Mouse (Mus musculus) midbrain, postnatal 0 days (tissue): ENCODE measurements around the gene Camta1. TPM values are rescaled to one million over a fixed set of nuclear protein-coding genes. Genes with fewer than 3 reads are reported as not detected.

ENCODE experiments used
- ATAC-seq: fragments of 200-750 bp; cut with Nextera tagmentation; 2 replicates; pipeline ENCODE4 v1.8.0; 2017; ENCODE audit warnings: moderate number of reproducible peaks, mild to moderate bottlenecking, moderate TSS enrichment, moderate library complexity; ENCODE audit not compliant: low FRiP score
- DNase-seq: peaks from one replicate; pipeline ENCODE4 v3.0.0-alpha.2; 2015; ENCODE audit warnings: low spot score
- H3K27ac ChIP-seq: fragments of 300-500 bp; sonication (generic); 2 replicates; pipeline ENCODE4 v1.5.1; 2014; ENCODE audit warnings: low read depth, mild to moderate bottlenecking, low read length, mixed read lengths
- H3K27me3 ChIP-seq: fragments of 300-500 bp; sonication (generic); 2 replicates; pipeline ENCODE4 v1.6.1; 2014; ENCODE audit warnings: low read length, control low read depth, mixed read lengths; ENCODE audit not compliant: insufficient read depth
- H3K36me3 ChIP-seq: fragments of 300-500 bp; sonication (generic); 2 replicates; pipeline ENCODE4 v1.6.1; 2014; ENCODE audit warnings: low read length, control low read depth, mixed read lengths; ENCODE audit not compliant: insufficient read depth
- H3K4me1 ChIP-seq: fragments of 300-500 bp; sonication (generic); 2 replicates; pipeline ENCODE4 v1.6.1; 2014; ENCODE audit warnings: mild to moderate bottlenecking, control low read depth, antibody characterized with exemption, low read length, mixed read lengths; ENCODE audit not compliant: insufficient read depth
- H3K4me2 ChIP-seq: fragments of 300-500 bp; sonication (generic); 2 replicates; pipeline ENCODE4 v1.6.1; 2014; ENCODE audit warnings: low read depth, mild to moderate bottlenecking, low read length, mixed read lengths; ENCODE audit not compliant: poor library complexity, severe bottlenecking
- H3K4me3 ChIP-seq: fragments of 300-500 bp; sonication (generic); 2 replicates; pipeline ENCODE4 v1.5.1; 2014; ENCODE audit warnings: low read depth, mild to moderate bottlenecking, low read length, moderate library complexity
- H3K9ac ChIP-seq: fragments of 300-500 bp; sonication (generic); replicated peaks from 2 replicates; pipeline ENCODE4 v1.6.1; 2014; ENCODE audit warnings: mild to moderate bottlenecking, low read length, moderate library complexity, mixed read lengths; ENCODE audit not compliant: poor library complexity, severe bottlenecking
- H3K9me3 ChIP-seq: fragments of 300-500 bp; sonication (generic); 2 replicates; pipeline ENCODE4 v1.6.1; 2016; ENCODE audit warnings: low read length, control low read depth
- CTCF ChIP-seq: IDR thresholded peaks from 2 replicates; pipeline ENCODE4 v1.5.1; 2016; ENCODE audit warnings: antibody characterized with exemption, mild to moderate bottlenecking
- WGBS: fragments of 180-500 bp; shearing (Covaris S2); extraction: QIAGEN DNeasy Blood & Tissue Kit; methylation state at CpG from one replicate; pipeline ENCODE4 v1.1.7; 2014; 5-methylcytosine and 5-hydroxymethylcytosine counted together
- polyA plus RNA-seq: library from polyadenylated mRNA; unstranded; fragments of >200 nt; fragmentation: Nextera tagmentation; extraction: Ambion mirVana; gene quantifications from 2 replicates; pipeline ENCODE4 v1.2.1, GENCODE M21; 2015
- total RNA-seq: library from RNA; depleted of rRNA; stranded (reverse); fragments of >200 nt; gene quantifications from 2 replicates; pipeline ENCODE4 v1.2.3, GENCODE M21; 2014; rRNA removed

The Camta1 gene
- total and polyA plus RNA-seq, 2 experiments from 2014 or later: 140 to 153 TPM

DNA sequence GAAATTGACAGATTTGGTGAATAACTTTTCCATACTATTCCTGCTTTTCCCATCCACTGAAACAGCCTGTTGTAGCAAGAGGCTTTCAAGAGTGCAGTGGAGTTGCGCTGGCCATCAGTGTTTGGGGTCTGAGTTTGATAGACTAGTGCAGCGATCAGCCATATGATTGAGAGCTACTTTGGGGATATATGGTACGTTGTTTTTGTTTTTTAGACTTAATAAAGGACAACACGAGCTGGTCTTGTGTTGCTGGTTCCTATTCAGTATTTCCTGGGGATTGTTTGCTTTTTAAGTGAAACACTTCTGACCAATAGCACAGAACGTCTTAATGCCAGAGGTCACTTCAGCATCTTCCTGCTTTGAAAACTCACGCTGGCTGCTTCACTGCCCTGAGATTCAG lies 993.5 kb downstream of the Camta1 start:
- Histone ChIP-seq H3K27me3 (no peaks in the 10 kb centered on the region), H3K4me3 (no peak overlapping the region), H3K9ac (no peak overlapping the region), H3K4me2 (no peak overlapping the region), H3K36me3 (peaks cover 15% of the 10 kb centered on the region), H3K9me3 (no peaks in the 10 kb centered on the region), H3K27ac (no peak overlapping the region), H3K4me1 (peaks cover 4% of the 10 kb centered on the region; the same call in 1 of the 2 replicates)
- no peak for DNase-seq
- 88% methylated on average over 6 of the region's 6 CpGs for WGBS
- no peak for ATAC-seq
- no peak for TF ChIP-seq CTCF

Other genes with a start within 250 kb of the Camta1 start
- 83.2 and 88.5 TPM in 2 replicates for gene Dnajc11, start 71.8 kb upstream of the Camta1 start, total RNA-seq
- gene Dnajc11, start 71.8 kb upstream of the Camta1 start, polyA plus RNA-seq: 73.7 and 75.9 TPM in 2 replicates
- 13.8 and 21.1 TPM in 2 replicates for gene Thap3, start 127.1 kb upstream of the Camta1 start, total RNA-seq
- 42.7 and 45.7 TPM in 2 replicates for gene Thap3, start 127.1 kb upstream of the Camta1 start, polyA plus RNA-seq
- 17.2 and 18.3 TPM in 2 replicates for gene Phf13, start 134.4 kb upstream of the Camta1 start, total RNA-seq
- gene Phf13, start 134.4 kb upstream of the Camta1 start, polyA plus RNA-seq: 16.6 and 17.1 TPM in 2 replicates
- 9.0 and 13.2 TPM in 2 replicates for gene Klhl21, start 146.9 kb upstream of the Camta1 start, total RNA-seq
- 3.5 and 4.1 TPM in 2 replicates for gene Klhl21, start 146.9 kb upstream of the Camta1 start, polyA plus RNA-seq
- 7.8 and 8.9 TPM in 2 replicates for gene Zbtb48, start 165.8 kb upstream of the Camta1 start, total RNA-seq
- gene Zbtb48, start 165.8 kb upstream of the Camta1 start, polyA plus RNA-seq: 17.0 and 20.6 TPM in 2 replicates
- 0.11 and 1.5 TPM in 2 replicates for gene Tas1r1, start 176.7 kb upstream of the Camta1 start, total RNA-seq
- 1.6 TPM in 2 replicates for gene Tas1r1, start 176.7 kb upstream of the Camta1 start, polyA plus RNA-seq
- gene Nol9, start 177.4 kb upstream of the Camta1 start, total RNA-seq: 22.5 and 27.4 TPM in 2 replicates
- gene Nol9, start 177.4 kb upstream of the Camta1 start, polyA plus RNA-seq: 17.5 and 19.0 TPM in 2 replicates
- gene Plekhg5, start 210.6 kb upstream of the Camta1 start, total RNA-seq: 17.6 and 33.5 TPM in 2 replicates
- gene Plekhg5, start 210.6 kb upstream of the Camta1 start, polyA plus RNA-seq: 13.0 and 15.1 TPM in 2 replicates